Mouse (Mus musculus) right cerebral cortex, postnatal 36 days (tissue): ENCODE results near the gene Prpf3.
"Not testable (repeated sequence)": the region's sequence is repeated elsewhere in the genome, so short reads cannot be mapped to it uniquely, and the experiment has no call there.

Experiments
- DNase-seq, 2 experiments: peaks; one replicate each; pipeline ENCODE4 v3.0.0; 2022; ENCODE audit warnings: low spot score in 2 of 2, mixed read lengths in 1 of 2

Gene Prpf3

DNA sequence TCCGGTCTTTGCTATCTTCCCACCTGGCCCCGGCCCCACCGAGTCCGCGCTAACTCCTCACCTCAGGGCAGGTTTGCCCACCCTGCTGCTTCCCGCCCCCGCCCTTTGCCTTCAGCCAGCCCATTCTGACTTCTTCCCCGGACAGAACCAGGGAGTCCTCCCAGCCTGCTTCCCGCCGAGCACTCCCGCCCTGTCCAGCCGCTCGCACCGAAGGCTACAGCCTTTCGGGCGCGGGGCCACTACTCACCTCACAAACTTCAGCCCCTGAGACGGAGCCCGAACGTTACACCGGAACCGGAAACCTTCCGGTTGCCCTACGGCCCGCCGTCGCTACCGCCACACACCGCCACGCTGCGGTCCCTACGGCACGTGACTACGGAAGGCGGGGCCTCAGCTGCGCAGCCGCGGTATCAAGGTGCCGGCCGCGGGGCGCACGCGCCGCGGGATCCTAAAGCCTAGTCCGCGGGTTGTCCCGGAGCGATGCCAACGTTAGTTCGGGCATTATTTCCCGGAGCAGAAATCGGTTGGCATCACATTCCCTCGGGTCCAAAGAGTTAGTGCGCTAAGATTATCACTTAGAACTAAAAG is at the start of gene Prpf3:
TSS of gene Prpf3 (minus strand) at position 384 of the 588 bp plus-strand sequence.
- DNase-seq: peak; percentile 91 to 92

- DNase-seq: no peak
Observed at GRCm38 (mm10) chr3:95904568-95904967, 48.9 kb upstream of the Prpf3 start, which contains the start of gene Car14. TSS of gene Car14 (minus strand) at chr3:95904691.

GRCm38 (mm10) chr3:95903753-95904502 is 48.2 kb upstream of the Prpf3 start:
- no peak for DNase-seq

DNA sequence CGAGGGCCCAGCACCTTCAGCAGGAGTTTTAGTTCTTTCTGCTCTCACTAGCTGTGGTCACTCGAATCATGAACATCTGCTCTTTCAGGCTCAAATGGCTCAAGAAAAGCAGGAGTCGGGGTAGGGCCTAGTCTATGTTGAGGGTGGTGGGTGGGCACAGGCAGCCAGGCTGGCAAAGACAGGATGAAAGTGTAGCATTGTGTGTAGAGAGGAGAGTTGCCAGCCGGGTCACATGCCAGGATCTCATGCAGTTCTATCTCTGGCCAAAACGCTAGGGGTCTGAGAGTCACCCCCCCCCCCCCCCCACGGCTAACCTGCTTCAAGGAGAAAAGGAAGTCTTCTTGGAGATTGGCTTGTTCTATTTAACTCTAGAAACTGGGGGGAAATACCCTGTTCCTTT is 47.0 kb upstream of the Prpf3 start:
- DNase-seq: no peak

DNA sequence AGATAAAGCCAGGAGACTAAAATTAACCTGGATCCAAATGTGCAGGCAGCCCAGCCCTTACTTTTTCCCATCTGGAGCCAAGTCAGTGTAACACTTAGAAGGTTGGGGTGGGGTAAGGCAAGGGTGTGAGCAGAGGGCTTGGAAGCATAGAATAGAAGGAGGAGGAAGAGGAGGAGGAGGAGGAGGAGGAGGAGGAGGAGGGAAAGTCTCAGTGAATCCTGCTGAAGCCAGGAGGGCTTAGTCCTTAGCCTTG is 46.6 kb upstream of the Prpf3 start:
- no peak for DNase-seq

GRCm38 (mm10) chr3:95901616-95902372 is 46.1 kb upstream of the Prpf3 start:
- DNase-seq: no peak

DNA sequence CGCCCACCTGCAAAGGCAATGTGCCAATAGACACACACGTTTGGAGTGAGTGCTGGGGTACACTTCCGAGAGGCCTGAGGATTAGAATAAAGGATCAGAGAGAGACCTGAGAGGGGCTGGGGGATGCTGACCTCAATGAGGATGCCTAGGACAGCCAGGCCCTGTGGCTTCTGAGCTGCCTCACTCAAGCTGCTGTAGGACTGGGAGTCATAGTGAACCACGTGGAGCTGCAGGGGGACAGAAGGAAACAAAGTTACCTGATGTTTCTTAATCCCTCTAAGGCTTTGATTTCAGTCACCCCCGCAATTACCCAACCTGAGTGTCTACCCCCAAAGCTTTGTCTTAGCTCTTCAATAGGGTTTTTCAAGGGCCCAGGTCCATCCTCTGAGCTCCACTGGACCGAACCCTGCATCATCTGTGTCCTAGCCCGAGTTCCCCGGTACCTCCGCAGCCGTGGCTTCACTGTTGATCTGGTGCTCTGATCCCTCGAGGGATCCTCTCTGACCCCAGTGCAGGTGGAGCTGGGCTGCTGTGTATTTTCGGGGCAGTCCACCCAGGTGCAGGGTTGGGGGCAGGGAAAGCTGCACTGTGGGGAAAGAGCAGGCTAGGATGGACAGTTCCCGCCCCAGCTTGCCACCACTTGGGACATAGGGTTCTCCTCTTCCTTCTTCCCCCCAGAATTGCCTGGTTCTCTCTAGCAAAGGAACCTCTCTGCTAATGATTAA is 44.3 kb upstream of the Prpf3 start:
- DNase-seq: no peak

DNA sequence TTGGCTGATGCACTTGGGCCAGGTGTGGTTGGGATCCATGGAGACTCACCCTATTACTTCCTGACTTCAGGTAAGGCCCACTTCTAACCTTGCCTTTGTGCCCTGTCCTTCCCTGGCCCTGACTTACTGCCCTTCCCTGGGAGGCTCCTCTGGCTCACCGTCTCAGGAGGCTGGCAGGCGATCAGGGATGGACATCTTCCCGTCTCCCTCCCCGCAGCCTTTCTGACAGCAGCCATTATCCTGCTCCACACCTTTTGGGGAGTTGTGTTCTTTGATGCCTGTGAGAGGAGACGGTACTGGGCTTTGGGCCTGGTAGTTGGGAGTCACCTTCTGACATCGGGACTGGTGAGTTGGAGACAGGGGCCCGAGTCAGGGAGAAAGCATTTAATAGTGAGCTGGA is 39.8 kb upstream of the Prpf3 start:
- DNase-seq: not testable (repeated sequence)

- DNase-seq: no peak
Observed at GRCm38 (mm10) chr3:95894317-95895160, 38.9 kb upstream of the Prpf3 start.

DNA sequence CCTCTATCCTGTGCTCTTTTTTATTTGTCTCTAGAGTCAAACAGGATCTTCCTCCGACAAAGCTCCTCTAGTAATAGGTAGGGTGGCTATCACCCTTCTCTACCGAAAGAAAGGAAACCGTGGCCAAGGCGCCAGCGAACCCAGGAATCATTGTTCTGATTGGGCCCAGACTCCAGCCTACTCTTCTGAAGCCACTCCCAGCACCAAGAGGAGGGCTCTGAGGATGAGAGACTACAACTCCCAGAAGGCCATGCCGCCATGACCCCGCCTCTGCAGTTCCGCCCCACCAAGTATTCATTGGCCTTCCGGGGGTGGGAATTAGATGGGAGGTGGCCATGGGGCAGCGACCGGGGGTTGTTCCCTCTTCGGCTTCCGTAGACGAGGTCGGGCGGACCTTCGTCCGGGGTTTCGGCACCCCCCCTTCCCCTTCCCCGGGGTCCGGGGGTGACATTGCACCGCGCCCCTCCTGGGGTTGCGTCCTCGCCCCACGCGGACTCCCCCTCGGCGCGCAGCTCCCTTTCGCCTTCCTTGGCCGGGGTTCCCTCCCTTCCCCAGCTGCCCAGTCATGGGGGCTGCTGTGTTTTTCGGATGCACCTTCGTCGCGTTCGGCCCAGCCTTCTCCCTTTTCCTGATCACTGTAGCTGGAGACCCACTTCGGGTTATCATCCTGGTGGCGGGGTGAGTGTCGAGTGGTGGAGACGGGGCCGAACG is 38.1 kb upstream of the Prpf3 start, which contains the start of gene Aph1a:
TSS of gene Aph1a (plus strand) at position 364 of the 711 bp plus-strand sequence.
- peak; percentile 97 for DNase-seq

DNA sequence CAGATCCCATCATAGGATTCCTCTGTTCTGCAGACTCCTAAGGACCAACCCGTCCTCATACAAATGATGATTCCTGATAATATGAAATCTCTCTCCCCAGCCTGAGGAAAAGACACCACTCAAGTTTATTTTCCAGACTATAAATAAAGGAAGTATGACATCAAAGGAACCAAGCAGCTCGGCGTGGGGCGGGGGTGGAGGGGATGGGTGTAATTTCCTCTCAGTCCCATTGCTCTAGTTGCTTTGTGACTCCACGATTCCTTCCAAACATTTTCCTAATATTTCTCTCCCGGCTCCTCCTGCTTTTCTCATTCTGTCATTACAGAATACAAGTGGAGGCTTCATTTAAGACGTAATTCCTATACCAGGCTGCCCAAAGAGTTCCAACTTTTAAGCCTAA is 37.4 kb upstream of the Prpf3 start:
- DNase-seq: no peak

DNA sequence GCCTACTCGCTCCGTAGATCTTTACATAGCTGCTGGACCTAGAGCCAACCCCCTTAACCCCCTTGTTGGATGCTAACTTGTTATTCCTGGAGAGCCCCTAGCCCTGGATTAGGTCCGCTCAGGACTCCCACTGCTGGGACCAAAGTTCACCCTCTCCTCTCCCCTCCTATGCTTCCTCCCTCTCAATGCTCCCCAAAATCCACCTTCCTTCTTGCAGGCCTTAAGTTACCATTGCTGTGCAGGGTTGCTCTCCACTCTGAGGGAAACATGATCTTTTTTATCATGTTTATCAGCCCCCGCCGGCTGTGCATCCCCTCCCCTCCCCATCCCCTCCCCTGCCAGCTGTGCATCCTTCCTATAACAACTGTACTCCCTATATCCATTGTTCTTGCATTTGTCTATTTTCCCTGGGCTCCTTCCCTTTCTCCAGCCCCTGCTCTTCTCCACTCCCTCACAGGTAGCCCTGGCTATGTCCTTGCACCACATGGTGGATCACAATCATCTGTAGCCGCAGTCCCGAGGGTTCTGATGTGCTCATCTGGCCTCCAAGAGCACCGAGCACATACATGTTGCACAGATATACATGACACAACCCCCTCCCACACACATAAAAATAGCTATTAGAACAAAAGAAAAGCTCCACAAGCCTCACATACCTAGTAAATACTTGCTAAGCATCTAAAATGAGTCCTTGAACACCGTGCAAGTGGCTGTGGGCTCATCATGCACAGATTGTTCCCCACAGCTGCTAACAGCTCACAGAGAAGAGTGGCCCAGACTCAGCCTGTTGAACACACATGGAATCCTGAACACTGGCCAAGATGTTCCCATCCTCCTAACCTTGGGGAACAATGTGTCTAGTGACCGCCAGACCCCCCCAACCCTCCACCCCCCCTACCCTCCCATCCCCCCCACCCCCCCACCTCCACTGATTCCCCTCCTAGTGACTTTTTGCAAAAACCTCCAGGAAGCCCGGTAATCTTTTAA is 36.7 kb upstream of the Prpf3 start:
- DNase-seq: no peak

GRCm38 (mm10) chr3:95891211-95892065 is 35.8 kb upstream of the Prpf3 start, which contains the start of gene BC028528:
TSS of gene BC028528 (minus strand) at chr3:95892005.
- no peak for DNase-seq

GRCm38 (mm10) chr3:95889664-95890063 is 34.0 kb upstream of the Prpf3 start:
- no peak for DNase-seq

GRCm38 (mm10) chr3:95887596-95887995 is 31.9 kb upstream of the Prpf3 start:
- no peak for DNase-seq

DNA sequence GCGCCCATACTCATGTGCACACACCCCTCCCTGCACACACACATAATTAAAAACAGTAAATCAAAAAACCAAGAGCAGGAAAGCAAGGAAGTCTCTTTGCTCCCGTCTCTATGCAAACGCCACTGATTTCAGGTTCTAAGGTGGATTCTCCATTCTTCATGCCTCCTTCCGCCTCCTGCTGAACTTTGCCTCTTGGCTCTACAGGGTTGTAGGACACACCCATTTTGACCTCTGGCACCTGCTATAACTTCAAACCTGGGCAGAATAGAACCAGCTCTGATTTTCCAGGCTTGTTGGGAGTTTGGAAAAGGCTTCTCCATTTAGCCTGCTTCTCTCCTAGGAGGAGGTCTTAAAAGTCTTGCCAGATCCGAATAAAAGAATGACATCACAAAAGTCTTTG is 28.7 kb upstream of the Prpf3 start:
- DNase-seq: no peak

DNA sequence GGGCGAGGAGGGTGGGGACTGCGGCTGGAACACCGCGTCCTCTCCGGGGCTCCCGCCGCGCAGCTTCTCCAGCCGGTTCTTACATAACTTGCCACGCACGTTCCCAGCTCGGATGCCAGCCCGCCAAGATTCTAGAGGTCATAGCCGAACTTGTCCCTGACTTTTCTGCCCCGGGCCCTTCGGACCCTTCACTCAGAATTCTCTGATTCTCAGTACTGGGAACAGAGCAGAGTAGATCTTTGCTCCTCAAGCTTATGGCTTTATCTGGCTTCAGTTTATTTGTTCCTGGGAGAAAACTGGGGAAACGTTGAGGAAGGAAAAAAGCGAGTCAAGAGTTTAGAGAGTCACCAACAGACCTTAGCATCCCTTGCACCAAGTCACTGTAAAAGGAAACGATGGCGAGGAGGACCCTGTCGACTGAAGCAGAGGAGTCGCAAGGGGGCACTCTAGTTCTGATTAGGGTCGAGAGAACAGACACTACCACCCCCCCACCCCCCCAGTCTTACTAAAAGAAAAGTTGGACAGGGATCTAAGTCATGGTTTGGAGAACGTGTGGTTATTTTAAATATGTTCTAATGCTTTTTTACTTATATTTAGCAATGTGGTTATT is 27.2 kb upstream of the Prpf3 start:
- peak; percentile 68 for DNase-seq
